Mouse (Mus musculus) naive thymus-derived CD4-positive, alpha-beta T cell, adult 2 months (primary cell): ENCODE data around the gene Fez2.
A peak's percentile ranks its signal among the peaks of the same experiment; 100 is the strongest.

ENCODE experiments used
- DNase-seq: peaks from one replicate; pipeline ENCODE4 v3.0.0-alpha.2; 2011; ENCODE audit warnings: low read depth

The Fez2 gene

DNA sequence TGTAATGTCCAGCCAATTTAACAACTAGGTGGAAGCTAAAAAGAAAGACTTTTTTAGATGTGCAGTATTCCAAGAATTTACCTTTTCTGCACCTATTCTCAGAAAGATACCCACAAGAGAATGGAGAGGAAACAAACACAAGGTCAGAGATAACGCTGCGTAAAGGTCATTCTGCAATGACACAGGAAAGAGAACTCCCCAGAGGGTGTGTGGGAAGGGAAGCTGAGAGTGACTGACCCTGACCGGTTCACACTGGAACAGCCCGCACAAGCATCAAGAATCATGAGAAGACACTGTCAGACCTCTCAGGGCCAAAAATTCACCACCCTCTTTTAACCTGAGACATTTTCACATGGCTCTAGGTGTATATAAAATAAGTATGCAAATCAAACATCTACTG, 10.4 kb downstream of the Fez2 start:
- no peak for DNase-seq

DNA sequence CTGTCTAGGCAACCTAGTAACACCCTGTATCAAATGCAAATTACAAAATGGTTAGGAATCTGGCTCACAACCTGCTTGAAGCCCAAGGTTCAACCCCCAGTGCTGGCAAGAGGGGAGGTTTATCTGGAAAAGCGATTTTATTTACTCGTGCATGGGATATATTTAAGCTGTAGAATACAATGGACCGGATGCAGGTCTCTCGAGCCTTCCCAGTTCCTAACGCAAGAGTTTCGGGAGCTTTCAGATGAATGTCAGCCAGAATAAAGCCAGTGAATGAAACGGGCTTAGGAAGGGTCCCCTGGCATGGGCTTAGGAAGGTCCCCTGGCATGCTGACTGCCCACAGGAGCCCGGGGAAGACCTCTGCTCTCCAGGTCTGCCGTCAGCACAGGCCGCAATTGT, 11.1 kb downstream of the Fez2 start:
- no peak for DNase-seq

DNA sequence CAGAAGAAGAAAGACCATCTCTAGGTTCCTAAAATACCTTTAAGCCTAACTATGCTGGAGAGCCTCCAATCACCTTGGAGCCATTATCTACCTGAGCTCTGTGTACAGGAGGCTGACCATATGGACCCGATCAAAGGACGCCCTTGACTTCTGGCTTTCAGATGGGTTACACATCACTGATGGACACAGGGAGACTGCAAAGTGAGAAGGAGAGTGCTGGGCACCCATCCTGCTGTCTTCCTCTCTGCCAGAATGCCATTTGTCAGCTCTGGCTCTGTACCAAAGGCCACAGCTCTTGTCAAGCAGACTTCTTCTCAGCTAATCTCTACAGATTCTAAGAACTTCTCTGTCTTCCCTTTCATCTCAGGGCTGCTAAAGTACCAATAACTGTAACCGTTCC, 12.6 kb downstream of the Fez2 start:
- DNase-seq = no peak

DNA sequence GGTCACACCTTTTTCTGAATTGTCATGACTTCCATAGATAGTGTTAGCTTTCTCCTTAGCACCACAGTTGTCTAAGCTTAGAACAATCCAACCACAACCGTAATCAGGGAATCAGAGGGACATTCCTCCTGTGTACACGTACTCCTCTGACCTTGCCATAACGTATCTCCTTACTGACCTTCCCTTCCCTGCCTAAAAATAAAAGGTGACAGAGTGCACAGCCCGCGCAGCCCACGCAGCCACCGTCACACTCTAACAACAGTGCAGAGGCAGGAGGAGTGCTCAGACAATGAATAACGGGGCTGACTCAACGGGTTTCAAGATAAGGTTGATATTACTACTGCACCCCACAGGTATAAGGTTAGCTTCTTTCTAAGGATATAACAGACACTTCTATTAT, 14.1 kb downstream of the Fez2 start:
- no peak for DNase-seq

DNA sequence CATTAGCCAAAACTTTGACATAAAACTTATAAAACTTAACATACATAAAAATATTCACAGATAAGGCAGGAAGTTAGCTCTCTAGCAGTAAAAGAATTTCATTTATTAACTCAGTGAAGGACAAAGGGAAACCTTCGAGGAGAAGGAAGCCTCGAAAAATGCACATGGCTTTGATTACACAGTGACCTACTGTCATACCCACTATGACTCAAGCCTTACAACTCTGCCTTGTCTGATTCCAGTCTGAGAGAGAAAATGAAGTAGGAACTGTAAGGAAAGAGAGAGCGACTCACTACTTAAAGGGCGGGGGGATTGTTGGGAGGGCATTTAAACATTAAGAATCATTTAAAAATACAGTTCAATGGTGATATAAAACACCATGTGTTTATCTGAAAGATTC, 14.7 kb downstream of the Fez2 start:
- DNase-seq = no peak

DNA sequence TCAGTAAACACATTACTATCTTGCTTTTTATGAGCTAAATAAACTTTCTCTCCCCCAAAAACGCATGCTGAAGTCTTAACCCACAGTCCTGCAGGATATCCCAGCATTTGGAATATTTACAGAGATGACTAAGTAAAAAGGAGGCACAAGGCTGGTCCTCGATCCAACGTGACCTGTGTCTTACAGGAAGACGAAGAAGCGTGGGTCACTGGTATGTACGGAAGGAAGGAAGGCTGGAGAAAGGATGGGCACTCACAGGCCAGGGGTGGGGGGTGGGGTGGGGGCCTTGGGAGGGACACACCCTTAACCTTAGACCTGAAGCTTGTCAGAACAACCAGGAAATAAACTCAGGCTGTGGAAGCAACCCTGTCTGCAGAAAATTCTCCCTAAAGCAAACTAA, 15.8 kb downstream of the Fez2 start:
- no peak for DNase-seq

DNA sequence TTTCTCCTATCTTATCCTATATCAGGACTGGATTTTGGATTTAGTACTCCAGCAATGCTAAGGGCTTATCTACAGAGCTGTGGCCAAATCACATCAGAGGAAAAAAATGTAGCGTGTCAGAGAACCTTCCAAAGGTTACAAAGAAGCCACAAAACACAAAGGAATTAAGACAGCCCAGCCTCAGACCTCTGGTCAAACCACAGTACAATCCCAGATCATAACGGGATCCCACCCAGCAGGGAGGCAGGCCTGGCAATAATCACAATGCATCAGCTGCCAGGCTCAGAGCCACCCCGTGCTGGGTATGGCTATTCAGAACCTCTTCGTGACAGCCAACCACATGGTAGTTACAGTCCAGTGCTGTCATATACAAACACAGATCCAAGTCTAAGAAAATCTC, 16.2 kb downstream of the Fez2 start:
- no peak for DNase-seq

DNA sequence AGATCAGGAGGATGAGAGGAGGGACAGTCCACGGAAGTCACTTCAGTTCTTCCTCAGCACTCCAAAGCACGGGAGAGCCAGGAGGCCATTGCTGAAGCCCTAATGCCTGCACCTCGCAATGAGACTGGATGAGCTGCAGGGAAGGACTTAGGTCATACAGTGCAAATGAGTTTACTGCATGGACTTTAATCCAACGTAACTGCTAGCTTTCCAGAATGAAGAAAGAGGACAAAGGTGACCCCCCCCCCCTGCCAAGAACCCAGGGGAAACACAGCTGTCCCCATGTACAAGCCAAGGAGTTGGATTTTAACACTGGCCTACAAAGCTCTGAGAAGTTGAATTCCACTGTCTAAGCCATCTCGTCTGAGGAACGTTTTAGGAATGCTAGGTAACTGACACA, 16.6 kb downstream of the Fez2 start:
- DNase-seq = no peak

DNA sequence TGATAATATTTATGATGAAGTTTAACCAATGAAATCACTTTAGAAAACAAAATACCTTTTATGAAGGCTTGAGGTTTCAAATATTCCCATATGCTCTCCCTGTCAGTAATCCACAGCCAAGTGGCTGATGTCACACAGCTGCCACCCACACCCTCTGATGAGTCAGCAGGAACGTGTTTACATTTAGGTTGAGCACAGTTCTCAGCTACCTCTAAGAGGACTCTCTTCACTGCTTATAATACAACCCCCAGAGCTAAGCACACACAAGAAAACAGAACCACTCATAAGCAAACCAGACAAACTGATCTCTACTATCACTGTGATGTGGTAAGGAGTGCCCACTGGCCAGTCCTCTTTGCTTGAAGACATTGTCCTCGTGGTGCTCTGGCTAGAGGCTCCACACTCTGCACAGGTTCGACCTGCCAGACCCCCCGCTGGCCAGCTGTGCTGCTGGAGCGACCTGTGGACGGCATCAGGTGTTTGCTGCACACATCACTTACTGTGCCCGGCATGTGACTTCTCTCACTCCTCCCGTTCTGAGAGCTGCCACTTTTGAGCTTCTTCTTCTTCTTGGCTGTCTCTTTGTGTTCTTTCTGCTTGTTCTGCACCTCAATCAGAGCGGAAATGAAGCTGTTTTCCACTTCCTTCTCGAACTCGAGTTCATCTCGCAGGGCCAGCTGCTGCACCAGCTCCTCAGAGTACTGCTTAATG, 17.7 kb downstream of the Fez2 start:
- DNase-seq = peak; percentile 64

DNA sequence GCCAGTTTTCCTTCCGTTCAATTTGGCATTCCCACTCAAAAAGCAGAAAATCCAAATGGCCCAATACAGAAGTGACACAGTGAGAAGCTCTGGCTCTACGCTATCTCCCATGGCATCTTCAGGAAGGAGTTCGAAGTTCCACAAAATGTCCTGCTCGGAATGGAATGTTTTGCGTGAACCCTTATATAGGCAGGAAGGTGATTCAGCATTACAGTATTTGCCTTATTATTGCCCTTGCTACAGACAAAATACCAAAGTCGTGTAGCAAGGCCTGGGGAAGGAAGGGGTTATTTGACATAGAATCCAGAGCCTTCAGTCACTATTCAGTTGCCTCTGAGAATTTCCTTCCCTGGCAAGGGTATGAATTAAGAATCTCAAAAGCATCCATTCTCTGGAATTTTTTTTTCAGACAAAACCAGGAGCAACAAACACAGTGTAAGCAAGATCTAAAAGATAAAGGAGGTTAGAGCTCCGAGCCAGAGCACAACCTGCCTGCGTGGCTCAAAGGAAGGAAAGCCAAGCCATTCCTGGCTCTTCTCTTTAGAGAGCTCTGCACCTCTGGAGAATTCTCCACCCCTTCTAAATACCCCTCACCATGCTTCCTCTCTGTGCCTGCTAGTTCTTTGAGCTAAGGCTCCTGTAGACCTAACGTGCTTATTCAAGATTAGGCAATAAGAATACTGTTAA, 25.4 kb downstream of the Fez2 start:
- DNase-seq = no peak

DNA sequence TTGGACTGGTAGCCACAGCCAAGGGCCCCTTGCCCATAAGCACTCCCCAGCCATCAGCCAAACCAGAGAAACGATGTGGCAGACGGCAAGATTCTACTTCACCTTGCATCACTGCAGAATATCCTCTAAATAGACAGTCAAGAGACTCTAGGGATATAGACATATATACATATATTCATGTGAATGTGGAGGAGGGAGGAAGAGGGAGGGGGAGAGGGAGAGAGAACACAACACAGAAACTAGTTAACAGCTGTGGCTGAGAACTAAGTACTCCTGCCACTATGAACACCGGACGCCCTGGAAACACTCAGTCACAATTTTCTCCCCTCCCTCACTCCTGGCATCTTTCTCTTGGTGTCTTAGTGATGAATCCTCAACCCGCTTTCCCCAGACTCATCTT, 28.4 kb downstream of the Fez2 start:
- DNase-seq = no peak

DNA sequence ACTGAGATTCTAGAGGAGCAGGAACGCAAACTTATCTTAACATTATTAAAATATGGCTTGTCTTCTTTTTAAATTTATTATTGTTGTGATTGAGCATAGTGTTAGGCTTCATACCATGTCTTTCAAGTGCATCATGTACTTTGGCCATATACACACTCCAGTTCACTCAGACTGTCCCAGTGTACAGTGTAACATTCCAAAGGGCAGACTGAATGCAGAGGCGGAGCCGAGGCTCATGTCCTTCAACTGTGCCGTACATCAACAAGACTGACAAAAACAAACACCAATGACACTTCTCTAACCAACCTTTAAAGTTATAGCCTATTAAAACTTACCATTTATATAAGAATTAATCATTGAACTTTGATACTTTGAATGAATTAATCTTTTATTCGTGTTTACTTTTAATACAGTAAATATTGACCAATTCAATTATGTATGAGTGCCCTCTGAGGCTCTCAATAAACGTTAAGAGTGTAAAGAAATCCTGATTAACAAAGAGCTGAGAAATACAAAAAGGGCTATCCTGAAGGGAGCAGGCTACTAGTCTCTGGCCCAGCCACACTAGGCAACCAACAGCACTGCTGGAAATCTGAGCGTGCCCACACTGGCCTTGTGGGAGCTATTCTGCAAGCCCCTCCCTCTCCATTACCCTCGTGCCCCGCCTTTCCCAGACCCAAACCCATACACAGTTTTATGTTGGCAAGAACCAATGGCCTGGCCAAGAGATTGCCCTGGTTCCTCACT, 29.7 kb downstream of the Fez2 start:
- no peak for DNase-seq

DNA sequence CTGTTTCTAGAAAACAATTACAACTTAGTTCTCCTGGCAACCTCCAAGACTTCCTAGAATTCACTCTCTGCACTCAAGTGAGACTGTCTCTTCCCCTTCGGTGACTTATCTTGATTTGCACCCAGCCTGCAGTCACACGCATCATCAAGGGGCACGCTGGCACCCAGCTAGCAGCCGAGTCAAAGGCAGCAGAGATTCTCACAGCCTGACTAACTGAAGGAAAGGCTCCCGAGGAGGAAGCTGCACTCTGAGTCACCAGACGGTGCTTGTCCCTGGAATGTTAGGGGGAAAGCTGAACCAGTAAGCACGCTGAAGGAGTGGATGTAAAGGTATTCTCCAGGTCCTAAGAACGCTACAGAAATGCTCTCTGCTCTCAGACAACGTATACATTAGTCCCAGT, 30.3 kb downstream of the Fez2 start:
- DNase-seq = no peak

DNA sequence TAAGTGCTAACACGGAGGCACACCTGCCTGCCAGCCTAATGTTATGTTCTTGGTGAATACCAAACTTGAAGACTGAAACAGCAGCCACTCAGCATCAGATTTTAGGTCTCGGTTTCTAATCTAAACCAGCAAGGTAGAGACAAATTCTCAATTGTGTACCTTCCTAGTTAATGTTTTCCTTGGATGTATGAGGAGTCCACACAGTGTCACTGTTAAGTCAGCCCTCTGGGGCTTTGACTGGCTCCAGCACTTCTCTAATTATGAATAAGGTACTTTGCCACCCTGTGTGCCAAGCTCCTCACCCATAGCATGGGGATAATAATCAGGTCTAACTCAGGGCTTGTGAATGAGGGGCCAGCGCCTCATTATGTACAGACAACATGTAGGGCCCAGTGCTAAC, 35.6 kb downstream of the Fez2 start:
- no peak for DNase-seq

DNA sequence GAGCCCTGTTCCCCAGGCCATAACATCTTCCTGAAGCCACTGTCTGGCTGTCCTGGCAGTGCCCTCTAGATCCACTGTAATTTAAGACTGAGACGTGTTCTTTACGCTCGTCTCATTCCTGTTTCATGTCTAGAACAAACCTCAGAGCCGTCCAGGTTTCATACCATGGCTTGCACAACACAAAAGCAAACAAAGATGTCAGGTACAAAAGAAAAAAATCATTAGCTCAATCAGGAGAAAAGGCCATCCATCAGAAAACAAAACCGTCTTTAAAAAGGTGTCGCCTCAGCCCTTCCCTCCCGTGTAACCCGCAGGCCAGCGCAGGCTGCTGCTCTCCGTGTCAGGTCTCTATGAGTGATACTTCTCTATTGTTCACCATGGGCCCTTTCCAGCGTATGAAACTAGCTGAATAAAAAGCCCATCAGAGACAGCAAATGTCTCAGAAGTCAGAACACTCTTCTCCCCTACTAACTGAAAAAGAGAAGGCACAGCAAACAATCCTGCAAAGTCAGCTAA, 38.2 kb downstream of the Fez2 start:
- no peak for DNase-seq

DNA sequence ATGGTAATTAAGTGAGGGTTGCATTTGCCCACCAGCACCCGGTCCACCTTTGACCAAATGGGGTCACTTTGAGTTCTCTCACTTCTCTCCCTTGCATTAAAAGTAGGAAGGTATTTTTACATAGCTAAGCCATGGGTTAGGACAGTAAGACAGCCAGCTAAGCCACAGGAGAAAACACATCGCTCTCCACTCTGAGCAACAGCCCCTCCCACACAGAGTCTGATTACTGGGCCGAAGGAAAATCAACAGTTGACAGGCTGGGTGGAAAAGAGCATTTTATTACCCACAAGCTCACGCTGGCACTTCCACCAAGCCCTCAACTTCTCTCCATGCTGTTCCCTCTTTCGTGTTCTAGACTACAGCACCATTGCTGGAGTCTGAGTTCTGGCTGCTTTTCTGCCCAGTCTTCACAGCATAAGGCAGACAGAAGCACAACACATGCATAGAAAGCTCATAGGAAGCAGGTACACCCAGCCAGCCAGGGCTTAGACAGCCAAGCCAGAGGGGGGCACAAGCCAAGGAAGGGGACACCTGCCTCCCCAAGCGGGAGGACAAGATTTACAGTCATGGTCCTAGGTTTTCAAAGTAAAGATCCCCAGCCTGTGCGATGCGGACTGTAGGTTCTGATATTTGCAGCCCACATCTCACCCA, 38.7 kb downstream of the Fez2 start:
- no peak for DNase-seq

DNA sequence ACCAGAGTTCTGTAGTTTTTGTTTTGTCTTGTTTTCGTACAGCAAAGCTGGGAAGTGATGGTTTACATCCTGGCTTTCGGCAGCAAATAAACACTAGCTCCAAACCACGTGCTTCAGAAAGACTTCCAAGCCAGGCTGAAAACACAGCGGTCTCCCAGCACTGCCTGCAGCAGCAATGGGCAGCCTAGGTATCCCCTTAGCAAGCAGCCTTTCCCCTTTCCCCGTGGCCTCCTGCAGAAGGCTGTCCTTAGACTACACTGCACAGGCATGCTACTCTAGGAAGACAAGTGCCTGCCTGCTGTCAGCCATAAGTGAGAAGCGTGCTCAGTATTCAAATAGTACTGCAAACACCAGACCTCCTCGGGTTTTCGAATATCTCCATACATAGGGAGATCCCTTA, 41.4 kb downstream of the Fez2 start:
- no peak for DNase-seq

DNA sequence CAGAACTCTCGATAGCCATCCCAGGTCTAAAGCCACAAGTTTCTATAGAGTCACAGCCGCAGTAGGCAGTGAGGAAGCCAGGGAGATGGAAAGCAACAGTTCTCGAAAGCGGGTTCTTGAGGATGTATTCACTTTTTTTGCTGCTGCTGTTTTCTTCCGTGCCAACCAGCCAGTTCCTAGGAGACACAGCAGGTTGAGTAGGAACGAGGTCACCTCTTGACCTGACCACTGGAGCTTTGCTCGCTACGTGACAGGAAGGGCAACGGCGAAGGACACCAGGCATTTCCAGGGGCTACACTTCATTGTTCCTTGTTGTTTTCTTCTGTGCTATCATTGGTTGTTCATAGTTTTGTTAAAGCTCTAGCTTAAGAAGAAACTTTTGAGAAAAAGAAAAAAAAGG, 43.2 kb downstream of the Fez2 start:
- DNase-seq = no peak

DNA sequence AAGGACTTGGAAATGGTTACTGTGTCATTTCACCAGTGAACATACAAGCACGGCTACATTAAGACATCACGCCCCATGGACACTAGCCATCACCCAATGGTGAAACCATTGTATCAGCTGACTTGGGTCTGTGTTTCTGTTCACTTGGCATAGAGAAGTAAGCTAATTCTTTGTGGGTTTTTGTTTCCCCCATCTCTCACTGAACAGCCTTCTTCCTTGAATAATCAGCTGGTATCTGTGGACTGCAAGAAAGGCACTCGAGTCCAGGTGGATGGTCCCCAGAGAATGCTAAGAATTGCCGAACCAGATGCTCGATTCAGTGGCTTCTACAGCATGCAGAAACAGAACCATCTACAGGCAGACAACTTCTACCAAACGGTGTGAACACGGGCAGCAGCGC, 44.1 kb downstream of the Fez2 start:
- DNase-seq = no peak

DNA sequence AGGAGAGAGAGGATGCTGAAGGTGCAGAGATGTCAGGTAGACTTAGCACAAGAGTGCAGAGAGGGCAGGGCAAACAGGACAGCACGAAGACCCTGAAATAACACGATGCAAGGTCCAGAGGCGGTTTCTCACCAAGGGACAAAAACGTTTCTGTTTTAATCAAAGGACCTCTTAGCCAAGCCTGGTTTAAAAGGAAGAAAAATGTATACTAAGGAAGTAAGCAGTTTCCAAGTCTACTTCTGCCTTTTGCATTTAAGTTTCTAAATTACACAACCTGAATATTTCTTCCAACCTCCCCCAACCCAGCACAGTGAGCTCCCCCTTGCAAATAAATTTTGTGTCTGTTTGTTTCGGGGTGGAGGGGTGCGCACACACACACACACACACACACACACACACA, 44.8 kb downstream of the Fez2 start:
- no peak for DNase-seq

DNA sequence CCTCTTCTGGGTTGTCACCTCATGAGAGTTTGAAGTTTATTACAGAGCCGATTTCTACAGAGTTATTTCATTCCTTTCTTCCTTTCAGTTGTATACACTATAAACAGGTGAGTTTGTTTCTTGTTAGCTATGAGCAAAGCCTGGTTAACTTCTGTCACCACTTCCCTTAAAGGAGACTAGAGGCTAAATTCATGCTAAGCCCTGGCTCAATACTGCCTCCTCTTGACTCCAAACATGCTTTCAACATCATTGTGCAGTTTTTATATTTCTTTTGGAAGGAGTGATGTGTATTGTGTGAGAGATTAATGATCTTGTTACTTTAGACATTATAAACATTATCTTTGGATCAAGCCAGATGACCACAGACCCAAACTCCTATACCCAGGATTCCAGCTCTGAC, 47.5 kb downstream of the Fez2 start:
- peak; percentile 73 for DNase-seq

DNA sequence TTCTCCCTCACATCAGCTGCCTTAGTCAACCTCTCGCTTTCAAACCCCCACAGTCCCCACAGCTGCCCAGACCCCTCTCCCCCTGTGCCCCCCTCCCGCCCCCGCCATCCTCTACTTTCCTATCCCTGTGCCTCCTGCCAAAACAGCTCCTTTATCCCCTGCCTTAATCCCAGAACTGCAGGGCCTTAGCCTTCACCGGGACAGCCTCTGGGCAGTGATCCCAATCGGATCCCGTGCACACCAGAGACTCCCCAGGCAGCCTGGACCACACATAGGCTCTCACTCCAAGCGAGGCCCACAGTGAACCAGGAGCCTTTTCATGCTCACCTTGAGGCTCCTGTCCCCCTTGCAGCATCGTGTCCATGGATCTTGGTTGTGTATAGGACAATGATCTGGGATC, 49.5 kb downstream of the Fez2 start:
- no peak for DNase-seq

DNA sequence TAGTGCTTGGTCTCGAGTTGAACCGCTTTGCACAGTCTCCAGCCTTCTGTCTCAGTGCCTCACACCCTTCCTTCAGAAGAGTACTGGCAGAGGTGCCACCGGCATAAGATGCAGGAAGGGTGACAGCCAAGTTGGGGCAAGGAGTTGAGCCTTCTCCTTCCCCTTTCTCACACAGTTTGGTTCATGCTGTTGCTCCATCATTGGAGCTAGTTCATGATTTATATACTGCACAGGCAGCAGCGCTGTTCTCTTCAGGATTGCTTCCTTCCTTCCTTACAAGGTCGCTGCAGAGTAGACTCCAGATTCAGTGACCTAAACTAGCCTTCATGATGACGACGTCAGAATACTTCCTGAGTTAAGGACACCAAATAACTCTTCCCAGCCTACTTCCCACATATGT, 51.9 kb downstream of the Fez2 start:
- no peak for DNase-seq
